Mouse (Mus musculus) cerebellum, adult 9-11 months (tissue): ENCODE measurements around the gene Hoxd1.

Experiments
- DNase-seq: peaks from one replicate; pipeline ENCODE4 v3.0.0; 2022

The Hoxd1 gene

GRCm38 (mm10) chr2:74733317-74733661 is 29.5 kb upstream of the Hoxd1 start:
- no peak for DNase-seq

- DNase-seq, result no peak
Measured at GRCm38 (mm10) chr2:74733765-74734164, 29.0 kb upstream of the Hoxd1 start.

GRCm38 (mm10) chr2:74734451-74734850 is 28.3 kb upstream of the Hoxd1 start:
- DNase-seq, result no peak

DNA sequence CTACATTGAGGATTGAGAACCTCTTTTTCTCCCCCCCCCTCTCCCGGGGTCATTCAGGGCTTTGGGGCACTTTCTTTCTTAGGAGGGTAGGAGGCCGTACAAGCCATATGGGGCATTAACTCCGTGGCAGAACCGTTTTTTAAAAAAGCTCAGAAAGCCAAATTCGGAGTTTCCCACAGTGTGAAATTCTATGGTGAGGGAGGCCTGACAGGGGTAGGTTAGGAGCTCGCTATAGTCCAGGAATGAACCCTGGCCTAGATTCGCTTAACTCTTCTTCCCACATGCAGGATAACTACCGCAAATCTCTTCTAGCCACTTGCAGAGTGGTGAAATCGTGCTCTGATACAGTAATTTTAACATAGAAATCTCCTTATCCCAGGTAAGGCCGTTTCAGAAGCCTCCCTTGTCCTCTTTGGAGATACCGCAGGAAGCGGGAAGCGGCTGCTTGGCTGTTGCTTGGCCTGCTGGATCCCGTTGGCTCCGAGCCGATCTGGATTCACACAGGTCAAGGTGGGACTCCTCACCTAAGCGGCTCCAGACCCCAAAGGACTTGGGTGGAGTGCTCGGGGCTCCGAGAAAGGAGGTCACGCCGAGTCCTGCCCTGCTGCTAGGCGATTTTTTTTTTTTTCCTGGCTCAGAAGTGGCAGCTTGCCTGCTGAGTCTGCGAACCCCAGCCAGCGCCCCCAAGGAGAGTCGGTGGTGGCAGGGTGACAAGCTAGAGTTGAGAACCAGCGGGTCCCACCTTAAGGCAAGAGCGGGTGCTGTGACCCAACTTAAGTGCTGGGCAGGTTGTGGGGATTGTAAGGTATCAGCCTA is 27.6 kb upstream of the Hoxd1 start:
- no peak for DNase-seq

- DNase-seq, result no peak
Measured at GRCm38 (mm10) chr2:74735851-74736687, 26.7 kb upstream of the Hoxd1 start.

- DNase-seq, result no peak
Measured at GRCm38 (mm10) chr2:74736688-74737577, 25.8 kb upstream of the Hoxd1 start.

GRCm38 (mm10) chr2:74737578-74738070 is 25.2 kb upstream of the Hoxd1 start:
- no peak for DNase-seq

DNA sequence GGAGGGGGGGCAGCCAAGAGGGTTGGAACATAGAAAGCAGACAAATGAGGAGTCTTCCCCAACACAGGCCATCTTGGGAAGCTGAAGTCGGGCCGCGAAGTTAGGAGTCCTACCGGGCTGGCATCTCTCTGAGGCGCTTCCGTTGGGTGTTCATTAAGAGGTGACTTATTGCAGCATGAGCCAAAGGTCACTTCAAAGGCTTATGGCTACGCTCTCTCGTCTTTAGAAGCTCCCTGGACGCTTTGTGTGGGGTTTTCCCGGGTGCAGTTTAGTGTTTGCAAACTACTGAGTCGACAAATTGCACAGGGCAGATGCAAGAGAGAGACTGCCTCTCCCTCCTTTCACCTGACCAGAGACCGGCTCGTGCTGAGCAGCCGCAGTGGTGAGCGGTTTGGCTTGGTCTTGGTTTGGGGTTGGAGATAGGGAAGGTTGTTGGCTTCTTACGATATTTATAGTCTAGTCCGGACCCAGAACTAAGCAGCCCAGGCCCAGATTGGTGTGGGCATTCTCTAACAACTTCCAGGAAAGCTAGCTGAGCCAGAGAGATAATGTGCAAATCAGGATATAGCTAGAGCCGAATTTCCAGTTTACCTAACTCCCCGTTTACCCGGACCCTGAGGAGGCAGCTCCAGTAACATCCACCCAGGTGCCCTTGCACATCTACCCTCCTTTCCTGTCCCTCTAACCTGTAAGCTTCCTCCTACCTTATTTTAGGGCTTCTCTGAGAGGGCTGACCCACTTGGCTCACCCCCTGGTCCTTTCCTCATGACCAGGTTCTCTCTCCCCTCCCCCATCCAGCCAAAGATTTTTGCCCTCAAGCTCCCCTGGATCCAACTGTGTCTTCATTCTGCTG is 23.9 kb upstream of the Hoxd1 start:
- no peak for DNase-seq

GRCm38 (mm10) chr2:74739476-74739800 is 23.3 kb upstream of the Hoxd1 start:
- DNase-seq, result no peak

DNA sequence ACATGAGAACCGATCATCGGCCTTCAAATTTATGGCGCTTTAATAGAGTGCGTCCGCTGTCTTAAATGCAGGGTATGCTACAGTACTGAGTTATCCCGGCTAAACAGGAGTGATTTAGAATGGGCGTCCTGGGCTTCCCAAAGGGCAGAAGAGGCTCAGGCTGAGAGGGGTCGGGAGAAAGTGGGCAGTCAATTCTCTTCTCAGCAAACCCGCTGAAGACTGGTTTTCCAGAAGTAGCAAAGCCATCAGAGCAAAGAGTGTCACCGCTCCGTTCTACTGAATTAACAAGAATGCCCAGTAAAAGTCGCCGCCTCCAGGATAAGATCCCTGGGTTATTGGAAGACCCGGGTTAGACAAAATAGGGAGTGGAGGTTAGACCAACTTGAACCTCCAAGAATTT is 22.9 kb upstream of the Hoxd1 start:
- DNase-seq, result no peak

DNA sequence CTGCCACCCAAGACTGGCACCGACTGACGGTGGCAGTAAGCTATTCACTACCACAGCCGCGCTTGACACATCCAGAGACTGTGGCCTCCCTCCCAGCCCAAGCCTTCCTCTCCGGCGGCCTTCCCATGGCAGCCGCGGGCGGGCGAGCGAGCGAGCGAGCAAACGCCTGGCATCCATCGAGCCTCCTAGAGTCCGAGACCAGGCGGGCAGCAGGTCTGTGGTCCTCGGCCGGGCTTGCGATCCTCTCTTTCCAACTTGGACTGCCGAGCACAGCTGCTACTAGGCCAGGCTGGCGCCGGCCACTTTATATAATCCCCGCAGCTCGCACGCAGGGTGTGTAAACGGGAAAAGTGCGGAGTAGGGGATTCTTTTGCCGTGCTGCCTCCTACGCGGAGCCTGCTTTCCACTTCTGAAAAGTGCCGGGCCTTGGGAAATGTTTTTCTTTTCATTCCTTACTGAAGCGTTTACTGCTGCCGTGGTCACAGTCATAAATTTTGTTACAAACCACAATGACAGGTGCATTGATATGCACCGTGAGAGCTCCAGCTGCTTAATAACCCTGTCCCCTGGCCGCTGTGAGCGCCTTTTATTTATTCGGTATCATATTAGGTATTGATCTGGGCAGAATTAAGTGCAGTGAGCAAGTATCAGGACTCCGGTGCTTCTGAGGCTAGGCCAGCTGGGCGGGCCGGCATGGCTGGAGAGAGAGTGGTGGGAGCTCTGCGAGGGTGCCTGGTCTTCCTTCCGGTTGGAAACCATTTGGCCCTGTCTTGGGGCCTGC is 22.3 kb upstream of the Hoxd1 start:
- no peak for DNase-seq

DNA sequence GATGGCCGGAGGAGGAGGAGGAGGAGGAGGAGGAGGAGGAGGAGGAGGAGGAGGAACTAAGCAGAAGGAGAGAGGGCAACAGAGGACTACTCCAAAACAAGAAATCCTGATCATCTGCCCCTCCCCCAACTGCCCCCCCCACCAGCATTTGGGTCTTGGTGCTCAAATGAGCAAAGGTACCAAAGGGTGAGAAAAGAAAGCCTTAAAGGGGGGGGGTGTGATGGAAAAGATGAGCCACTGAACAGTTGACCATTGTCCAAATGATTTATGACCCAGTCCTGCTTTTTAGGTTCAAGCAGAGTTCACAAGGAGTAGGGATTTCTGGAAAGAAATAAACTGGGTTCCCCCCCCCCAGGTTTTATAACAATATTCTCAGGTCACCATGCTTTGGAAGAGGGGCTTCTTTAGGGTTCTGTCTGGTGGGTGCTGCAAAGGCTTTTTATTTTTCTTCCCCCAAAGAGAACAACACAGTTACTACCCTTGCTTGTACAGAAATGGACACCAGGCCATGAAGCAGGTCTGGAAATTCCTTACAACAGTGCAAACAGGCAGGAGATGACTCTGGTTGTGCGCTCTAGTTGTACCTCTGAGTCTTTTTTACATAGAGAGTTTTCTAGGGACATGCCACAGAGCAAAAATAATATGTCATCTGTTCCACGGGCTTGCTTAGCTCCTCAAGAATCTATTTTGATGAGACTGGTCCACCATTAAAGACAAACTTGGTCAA is 21.4 kb upstream of the Hoxd1 start:
- no peak for DNase-seq

DNA sequence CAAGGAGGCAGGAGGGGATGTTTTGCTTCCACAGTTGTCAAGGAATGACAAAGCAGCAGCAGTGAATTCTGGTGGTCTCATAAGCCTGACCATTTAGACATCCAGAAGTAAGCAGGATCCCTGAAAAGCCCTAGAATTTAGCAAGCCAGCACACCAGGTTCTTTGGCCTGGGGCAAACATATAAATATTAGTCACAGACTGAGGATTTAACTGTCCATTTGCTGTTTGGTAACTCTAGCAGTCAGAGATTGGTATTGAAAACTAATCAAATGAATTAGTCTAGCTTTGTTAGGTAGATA is 20.9 kb upstream of the Hoxd1 start:
- DNase-seq, result no peak

DNA sequence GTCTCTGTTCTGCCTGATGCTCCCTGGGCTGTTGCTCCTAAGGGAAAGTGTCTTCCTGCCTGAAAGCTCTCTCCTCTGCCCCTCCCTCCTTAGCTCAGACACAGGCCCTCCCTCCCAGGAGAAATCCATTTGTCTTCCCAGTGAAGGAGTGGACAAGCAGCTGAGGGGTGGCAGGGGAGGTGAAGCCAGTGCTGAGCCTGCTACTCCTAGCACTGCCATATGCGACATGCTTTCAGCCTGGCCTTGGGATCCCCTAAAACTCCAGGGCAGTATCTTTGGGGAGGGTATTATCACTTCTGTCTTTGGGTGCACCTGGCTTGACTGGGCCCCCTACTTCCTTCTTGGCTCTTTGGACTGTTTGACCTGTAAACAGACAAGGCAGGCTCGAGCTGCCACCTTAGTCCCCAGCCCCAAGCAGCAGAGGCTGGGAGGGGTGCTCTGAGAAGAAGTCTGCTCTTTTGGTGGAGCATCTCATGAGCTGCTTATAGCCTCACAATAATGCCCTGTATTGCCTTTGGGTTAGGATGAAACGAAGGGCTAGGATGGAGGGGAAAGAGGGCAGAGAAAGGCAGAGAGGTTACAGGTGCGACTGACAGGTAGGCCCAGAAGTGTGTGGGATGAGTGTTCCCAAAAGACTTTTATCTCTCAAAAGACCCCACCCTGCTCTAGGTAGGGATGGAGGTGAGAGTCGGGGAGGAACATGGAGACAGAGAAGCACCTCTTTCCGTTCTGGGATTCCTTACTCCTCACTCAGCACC is 17.1 kb upstream of the Hoxd1 start:
- no peak for DNase-seq

DNA sequence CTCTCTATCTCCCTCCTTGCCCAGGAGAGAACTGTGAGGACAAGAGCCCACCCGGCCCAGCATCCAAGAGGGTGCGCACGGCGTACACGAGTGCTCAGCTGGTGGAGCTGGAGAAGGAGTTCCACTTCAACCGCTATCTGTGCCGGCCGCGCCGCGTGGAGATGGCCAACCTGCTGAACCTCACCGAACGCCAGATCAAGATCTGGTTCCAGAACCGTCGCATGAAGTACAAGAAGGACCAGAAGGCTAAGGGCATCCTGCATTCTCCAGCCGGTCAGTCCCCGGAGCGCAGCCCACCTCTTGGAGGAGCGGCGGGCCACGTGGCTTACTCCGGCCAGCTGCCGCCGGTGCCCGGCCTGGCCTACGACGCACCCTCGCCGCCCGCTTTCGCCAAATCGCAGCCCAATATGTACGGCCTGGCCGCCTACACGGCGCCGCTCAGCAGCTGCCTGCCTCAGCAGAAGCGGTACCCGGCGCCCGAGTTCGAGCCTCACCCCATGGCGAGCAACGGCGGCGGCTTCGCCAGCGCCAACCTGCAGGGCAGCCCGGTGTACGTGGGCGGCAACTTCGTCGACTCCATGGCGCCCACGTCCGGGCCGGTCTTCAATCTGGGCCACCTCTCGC is 16.4 kb upstream of the Hoxd1 start:
- no peak for DNase-seq

DNA sequence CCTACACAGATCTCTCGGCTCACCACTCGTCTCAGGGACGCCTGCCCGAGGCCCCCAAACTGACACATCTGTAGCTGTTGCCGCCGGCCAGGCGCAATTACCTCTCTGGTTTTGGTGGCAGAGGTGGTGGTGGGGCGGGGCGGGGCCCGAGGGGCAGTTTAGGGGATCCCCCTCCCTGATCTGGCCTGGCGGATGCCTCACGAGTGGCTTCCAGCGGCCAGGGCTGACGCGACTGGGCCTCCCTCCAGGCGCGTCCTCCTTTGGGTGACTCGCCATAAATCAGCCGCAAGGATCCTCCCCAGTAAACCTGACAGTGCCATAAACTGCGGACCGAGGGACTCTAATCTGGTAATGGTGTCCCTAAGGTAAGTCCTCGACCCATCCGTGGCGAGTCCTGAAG is 15.8 kb upstream of the Hoxd1 start:
- DNase-seq, result no peak

DNA sequence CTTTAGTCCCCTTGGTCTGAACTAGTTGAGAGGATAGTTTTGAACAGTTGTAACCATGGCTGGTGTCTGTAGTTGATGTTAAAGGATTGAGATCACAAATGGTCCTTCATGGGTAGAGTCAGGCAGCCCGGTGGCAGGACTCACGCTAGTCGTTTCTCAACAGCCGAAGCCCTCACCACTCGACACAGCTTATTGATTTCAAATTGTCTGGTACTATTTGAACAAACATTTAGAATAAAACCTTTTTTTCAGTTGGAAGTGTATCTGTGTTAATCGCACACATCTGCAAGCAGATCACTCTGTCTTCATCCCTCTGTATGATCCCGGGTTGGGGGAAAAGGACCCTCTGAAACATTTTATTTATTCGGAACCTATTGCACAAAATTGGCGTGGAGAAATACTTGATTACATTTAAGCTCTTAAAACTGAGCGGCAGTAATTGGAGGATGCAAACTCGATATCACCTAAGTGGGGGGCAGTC is 15.1 kb upstream of the Hoxd1 start:
- DNase-seq, result no peak

DNA sequence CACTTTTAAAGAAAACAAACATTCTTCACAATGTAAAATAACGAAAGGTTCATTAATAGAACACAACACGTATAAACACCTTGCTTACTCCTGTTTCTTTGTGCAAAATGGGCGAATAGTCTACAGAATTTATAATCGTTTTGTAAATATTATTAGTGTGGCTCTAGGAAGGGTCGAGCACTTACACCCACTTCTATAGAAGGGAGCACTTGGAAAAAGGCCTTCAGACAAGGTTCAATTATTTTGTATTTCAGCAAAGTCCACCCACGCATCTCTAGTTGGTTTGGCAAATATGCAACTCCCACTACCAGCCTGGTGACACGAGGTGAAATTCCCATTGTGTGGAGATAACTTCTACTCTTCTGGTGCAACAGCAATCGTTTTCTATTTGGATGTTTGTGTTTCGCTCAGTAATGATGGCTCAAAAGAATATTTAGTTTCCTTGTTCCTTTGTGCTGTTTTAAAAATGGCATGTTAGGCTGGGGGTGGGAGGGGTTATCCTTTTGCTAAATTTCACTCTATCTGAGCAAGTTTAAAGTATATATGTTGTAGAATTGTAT is 14.3 kb upstream of the Hoxd1 start:
- no peak for DNase-seq
